ENCODE assay signal across 12 mouse cellular contexts in the genomic region with DNA sequence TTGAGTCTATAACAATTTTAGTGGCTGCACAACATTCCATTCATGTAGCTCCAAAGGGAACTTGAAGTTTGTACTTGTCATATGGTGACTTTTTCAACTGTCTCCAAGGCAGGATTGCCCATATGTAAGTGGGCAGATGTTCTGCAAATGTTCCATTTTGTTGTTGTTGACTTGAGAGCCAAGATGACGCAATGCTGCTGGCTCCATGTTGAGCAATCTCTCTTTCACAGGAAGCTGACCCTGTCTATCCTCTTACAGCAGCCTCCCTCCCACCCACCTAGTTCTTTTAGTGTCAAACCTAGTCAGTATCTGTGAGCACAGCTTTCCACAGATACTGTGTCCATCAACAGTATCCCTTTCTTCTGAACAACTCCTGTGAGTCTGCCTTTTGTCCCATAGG.
A peak's percentile ranks its signal among the peaks of the same experiment; 100 is the strongest.
DNase-seq lines count a peak whose midpoint lies in the region.
"Had no signal": no experiment of that assay in that cellular context is flagged by ENCODE, and none has a peak within 500 bp of the region (broad histone marks: within the 10 kb centered on the region; RNA-seq: fewer than 3 reads in every experiment).

No protein-coding gene starts in this region.

- H3K36me3 ChIP-seq in heart, embryonic 10.5 days: peaks cover 59% of the 10 kb centered on the region

- H3K27ac ChIP-seq in heart, embryonic 10.5 days: no peak overlapping the region
- H3K27ac ChIP-seq: limb, embryonic 12.5 days; midbrain, embryonic 10.5 days had no signal

- H3K4me3 ChIP-seq in heart, embryonic 10.5 days: no peak overlapping the region
- H3K4me3 ChIP-seq: limb, embryonic 12.5 days; midbrain, embryonic 10.5 days had no signal

- 92% methylated on average over 1 of the region's 1 CpGs for WGBS in heart, embryonic 10.5 days

- no peaks in the 10 kb centered on the region for H3K27me3 ChIP-seq in heart, embryonic 10.5 days (ENCODE audit: insufficient read depth, poor library complexity, severe bottlenecking)
- H3K27me3 ChIP-seq: limb, embryonic 12.5 days had no signal

- no peaks in the 10 kb centered on the region for H3K4me1 ChIP-seq in heart, embryonic 10.5 days
- H3K4me1 ChIP-seq: limb, embryonic 12.5 days; midbrain, embryonic 10.5 days had no signal

- no peaks in the 10 kb centered on the region for H3K9me3 ChIP-seq in heart, embryonic 10.5 days
- H3K9me3 ChIP-seq: limb, embryonic 12.5 days; midbrain, embryonic 10.5 days had no signal

- peak; percentile 14 for DNase-seq in heart, adult 8-10 months (ENCODE audit: low spot score)
- DNase-seq in heart, embryonic 10.5 days (ENCODE audit: low spot score): no peak
- DNase-seq in 3T3-L1 (ENCODE audit: low read depth, low spot score): peak; percentile 19
- DNase-seq in brain, adult 2 months (ENCODE audit: low read depth, low spot score): peak; percentile 25
- DNase-seq in lung, postnatal 14 days: peak; percentile 21
- DNase-seq in kidney, postnatal 4 days: no peak
- no peak for DNase-seq in embryo, embryonic 11 days
- no peak for DNase-seq in cerebellum, adult 11-12 months
- DNase-seq: right cerebral cortex, postnatal 4 days; thymus, postnatal 36 days had no signal

Comparison
In these comparisons a context has a peak if more than half of its experiments do, and no peak if none do; other contexts are left out.
1. DNase-seq: peak in heart, adult 8-10 months (single experiment), 3T3-L1 (single experiment), brain, adult 2 months (single experiment) and lung, postnatal 14 days (single experiment); none in heart, embryonic 10.5 days (single experiment), kidney, postnatal 4 days (0 of 2), embryo, embryonic 11 days (single experiment) and cerebellum, adult 11-12 months (single experiment).